Mouse (Mus musculus): ENCODE measurements at regions not wholly inside any gene's neighbourhood (a gene's known extent, or its start where the extent isn't known, plus 50 kb on each side); places are given as distances from the start of the nearest gene placed in this dataset.

GRCm38 (mm10) chr1:51682273-51682672 is 204.0 kb upstream of the Nabp1 start:
- Histone ChIP-seq H3K4me3 (ENCODE audit: low read depth, low read length) (no peak overlapping the region), H3K27me3 (ENCODE audit: control insufficient read depth, insufficient read depth, low read length) (no peaks in the 10 kb centered on the region), H3K4me1 (ENCODE audit: control insufficient read depth, insufficient read depth, low read length) (no peaks in the 10 kb centered on the region), H3K9ac (ENCODE audit: low read depth, low read length) (no peak overlapping the region), H3K4me2 (no peak overlapping the region), H3K9me3 (replicated peaks; ENCODE audit: control insufficient read depth, low read length) (0 out of 2 replicates have a peak, but pooled peaks cover 2% of the 10 kb centered on the region), H3K27ac (ENCODE audit: low read depth, low read length) (no peak overlapping the region), H3K36me3 (ENCODE audit: control insufficient read depth, insufficient read depth, low read length) (no peaks in the 10 kb centered on the region)
- 75% methylated on average over 5 of the region's 5 CpGs for WGBS (ENCODE audit: insufficient replicate concordance)
- ATAC-seq (replicated peaks; ENCODE audit: insufficient number of reproducible peaks, low FRiP score, low TSS enrichment): no peak

GRCm38 (mm10) chr1:51681872-51682271 is 203.6 kb upstream of the Nabp1 start:
- H3K27ac ChIP-seq (ENCODE audit: low read depth, low read length): no peak overlapping the region
- no peaks in the 10 kb centered on the region for H3K27me3 ChIP-seq (ENCODE audit: control insufficient read depth, insufficient read depth, low read length)
- ATAC-seq (replicated peaks; ENCODE audit: insufficient number of reproducible peaks, low FRiP score, low TSS enrichment): no peak
- no peak overlapping the region for H3K4me3 ChIP-seq (ENCODE audit: low read depth, low read length)
- H3K36me3 ChIP-seq (ENCODE audit: control insufficient read depth, insufficient read depth, low read length): no peaks in the 10 kb centered on the region
- H3K4me1 ChIP-seq (ENCODE audit: control insufficient read depth, insufficient read depth, low read length): no peaks in the 10 kb centered on the region
- H3K9me3 ChIP-seq (replicated peaks; ENCODE audit: control insufficient read depth, low read length): 0 out of 2 replicates have a peak, but pooled peaks cover 2% of the 10 kb centered on the region
- H3K9ac ChIP-seq (ENCODE audit: low read depth, low read length): no peak overlapping the region
- H3K4me2 ChIP-seq: no peak overlapping the region

GRCm38 (mm10) chr1:51680725-51681124 is 202.5 kb upstream of the Nabp1 start:
- WGBS (ENCODE audit: insufficient replicate concordance): 81% methylated on average over 6 of the region's 6 CpGs
- Histone ChIP-seq H3K9me3 (replicated peaks; ENCODE audit: control insufficient read depth, low read length) (0 out of 2 replicates have a peak, but pooled peaks cover 2% of the 10 kb centered on the region), H3K4me2 (no peak overlapping the region), H3K4me3 (ENCODE audit: low read depth, low read length) (no peak overlapping the region), H3K36me3 (ENCODE audit: control insufficient read depth, insufficient read depth, low read length) (no peaks in the 10 kb centered on the region), H3K27ac (ENCODE audit: low read depth, low read length) (no peak overlapping the region), H3K27me3 (ENCODE audit: control insufficient read depth, insufficient read depth, low read length) (no peaks in the 10 kb centered on the region), H3K4me1 (ENCODE audit: control insufficient read depth, insufficient read depth, low read length) (no peaks in the 10 kb centered on the region), H3K9ac (ENCODE audit: low read depth, low read length) (no peak overlapping the region)
- ATAC-seq (replicated peaks; ENCODE audit: insufficient number of reproducible peaks, low FRiP score, low TSS enrichment): no peak

DNA sequence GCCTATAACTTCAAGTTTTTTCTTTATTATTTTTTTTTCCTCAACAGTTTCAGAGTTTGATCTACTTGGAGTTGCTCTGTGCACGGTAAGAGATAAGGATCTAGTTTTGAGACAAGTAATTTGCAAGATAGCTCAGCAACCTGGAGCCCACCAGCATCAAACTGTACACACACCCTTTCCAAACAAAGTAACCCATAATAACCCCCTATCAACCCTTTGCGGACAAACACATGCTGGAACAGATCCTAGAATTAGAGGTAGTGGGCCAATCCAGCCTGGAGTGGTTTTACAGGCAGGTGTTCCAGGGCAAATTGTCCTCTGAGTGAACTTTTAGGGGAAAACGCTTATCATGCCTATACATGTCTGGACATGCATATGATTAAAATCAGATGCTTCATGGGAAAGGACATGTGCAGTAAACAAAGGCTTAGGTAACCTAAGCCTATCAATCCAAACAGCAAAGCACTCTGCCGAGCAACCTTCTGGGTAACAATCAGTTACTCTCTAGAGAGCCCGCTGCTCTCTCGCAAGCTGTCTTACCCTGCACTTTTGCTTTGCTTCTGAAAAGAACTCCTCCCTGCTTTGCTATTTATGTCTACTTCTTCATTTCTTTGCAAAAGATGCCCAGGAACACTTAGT is 200.2 kb upstream of the Nabp1 start:
- Histone ChIP-seq H3K4me3 (ENCODE audit: low read depth, low read length) (no peak overlapping the region), H3K9me3 (replicated peaks; ENCODE audit: control insufficient read depth, low read length) (0 out of 2 replicates have a peak, but pooled peaks cover 2% of the 10 kb centered on the region), H3K36me3 (ENCODE audit: control insufficient read depth, insufficient read depth, low read length) (no peaks in the 10 kb centered on the region), H3K4me1 (ENCODE audit: control insufficient read depth, insufficient read depth, low read length) (no peaks in the 10 kb centered on the region), H3K9ac (ENCODE audit: low read depth, low read length) (no peak overlapping the region), H3K27me3 (ENCODE audit: control insufficient read depth, insufficient read depth, low read length) (no peaks in the 10 kb centered on the region), H3K4me2 (no peak overlapping the region), H3K27ac (ENCODE audit: low read depth, low read length) (no peak overlapping the region)
- 71% methylated on average over 6 of the region's 6 CpGs for WGBS (ENCODE audit: insufficient replicate concordance)
- no peak for ATAC-seq (replicated peaks; ENCODE audit: insufficient number of reproducible peaks, low FRiP score, low TSS enrichment)

DNA sequence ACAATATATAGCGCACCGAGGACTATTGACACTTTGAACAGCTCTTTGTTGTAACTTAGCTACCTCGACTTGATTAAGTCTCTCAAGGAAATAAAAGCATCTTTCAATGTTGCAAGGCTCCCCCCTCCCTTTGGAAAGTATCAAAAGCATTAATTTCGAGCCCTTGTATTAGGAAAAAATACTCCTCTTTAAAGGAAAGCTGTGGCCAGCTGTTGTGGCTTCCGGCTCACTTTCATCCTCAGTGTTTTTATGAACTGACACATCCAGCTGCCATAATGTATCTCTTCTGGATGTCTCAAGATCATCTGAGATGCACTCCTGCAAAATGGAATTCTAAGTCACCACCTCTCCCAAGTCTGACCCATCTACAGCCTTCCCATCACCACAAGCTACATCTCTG is 199.6 kb upstream of the Nabp1 start:
- 0 out of 2 replicates have a peak, but pooled peaks cover 2% of the 10 kb centered on the region for H3K9me3 ChIP-seq (replicated peaks; ENCODE audit: control insufficient read depth, low read length)
- ATAC-seq (replicated peaks; ENCODE audit: insufficient number of reproducible peaks, low FRiP score, low TSS enrichment): no peak
- no peak overlapping the region for H3K9ac ChIP-seq (ENCODE audit: low read depth, low read length)
- no peak overlapping the region for H3K27ac ChIP-seq (ENCODE audit: low read depth, low read length)
- H3K27me3 ChIP-seq (ENCODE audit: control insufficient read depth, insufficient read depth, low read length): no peaks in the 10 kb centered on the region
- 75% methylated on average over 5 of the region's 5 CpGs for WGBS (ENCODE audit: insufficient replicate concordance)
- H3K36me3 ChIP-seq (ENCODE audit: control insufficient read depth, insufficient read depth, low read length): no peaks in the 10 kb centered on the region
- H3K4me1 ChIP-seq (ENCODE audit: control insufficient read depth, insufficient read depth, low read length): no peaks in the 10 kb centered on the region
- no peak overlapping the region for H3K4me3 ChIP-seq (ENCODE audit: low read depth, low read length)
- H3K4me2 ChIP-seq: no peak overlapping the region

GRCm38 (mm10) chr1:51671691-51672090 is 193.5 kb upstream of the Nabp1 start:
- ATAC-seq (replicated peaks; ENCODE audit: insufficient number of reproducible peaks, low FRiP score, low TSS enrichment): no peak
- Histone ChIP-seq H3K36me3 (ENCODE audit: control insufficient read depth, insufficient read depth, low read length) (no peaks in the 10 kb centered on the region), H3K9ac (ENCODE audit: low read depth, low read length) (no peak overlapping the region), H3K4me3 (ENCODE audit: low read depth, low read length) (no peak overlapping the region), H3K27me3 (ENCODE audit: control insufficient read depth, insufficient read depth, low read length) (no peaks in the 10 kb centered on the region), H3K9me3 (replicated peaks; ENCODE audit: control insufficient read depth, low read length) (no peaks in the 10 kb centered on the region), H3K4me1 (ENCODE audit: control insufficient read depth, insufficient read depth, low read length) (no peaks in the 10 kb centered on the region; the same call in 1 of the 2 replicates), H3K4me2 (no peak overlapping the region), H3K27ac (ENCODE audit: low read depth, low read length) (no peak overlapping the region)
- 82% methylated on average over 1 of the region's 1 CpGs for WGBS (ENCODE audit: insufficient replicate concordance)

- Histone ChIP-seq H3K4me3 (ENCODE audit: low read depth, low read length) (no peak overlapping the region), H3K4me2 (no peak overlapping the region), H3K27me3 (ENCODE audit: control insufficient read depth, insufficient read depth, low read length) (no peaks in the 10 kb centered on the region), H3K9ac (ENCODE audit: low read depth, low read length) (no peak overlapping the region), H3K9me3 (replicated peaks; ENCODE audit: control insufficient read depth, low read length) (no peaks in the 10 kb centered on the region), H3K36me3 (ENCODE audit: control insufficient read depth, insufficient read depth, low read length) (no peaks in the 10 kb centered on the region), H3K4me1 (ENCODE audit: control insufficient read depth, insufficient read depth, low read length) (no peaks in the 10 kb centered on the region; the same call in 1 of the 2 replicates), H3K27ac (ENCODE audit: low read depth, low read length) (no peak overlapping the region)
- ATAC-seq (replicated peaks; ENCODE audit: insufficient number of reproducible peaks, low FRiP score, low TSS enrichment): no peak
- 32% methylated on average over 3 of the region's 3 CpGs for WGBS (ENCODE audit: insufficient replicate concordance)
Observed at GRCm38 (mm10) chr1:51671287-51671686, 193.1 kb upstream of the Nabp1 start.

GRCm38 (mm10) chr1:51670009-51670408 is 191.8 kb upstream of the Nabp1 start:
- H3K4me1 ChIP-seq (ENCODE audit: control insufficient read depth, insufficient read depth, low read length): no peaks in the 10 kb centered on the region; the same call in 1 of the 2 replicates
- H3K9ac ChIP-seq (ENCODE audit: low read depth, low read length): no peak overlapping the region
- no peak overlapping the region for H3K4me2 ChIP-seq
- H3K27ac ChIP-seq (ENCODE audit: low read depth, low read length): no peak overlapping the region
- no peaks in the 10 kb centered on the region for H3K9me3 ChIP-seq (replicated peaks; ENCODE audit: control insufficient read depth, low read length)
- no peak for ATAC-seq (replicated peaks; ENCODE audit: insufficient number of reproducible peaks, low FRiP score, low TSS enrichment)
- H3K4me3 ChIP-seq (ENCODE audit: low read depth, low read length): no peak overlapping the region
- H3K36me3 ChIP-seq (ENCODE audit: control insufficient read depth, insufficient read depth, low read length): no peaks in the 10 kb centered on the region
- WGBS (ENCODE audit: insufficient replicate concordance): 65% methylated on average over 3 of the region's 3 CpGs
- H3K27me3 ChIP-seq (ENCODE audit: control insufficient read depth, insufficient read depth, low read length): no peaks in the 10 kb centered on the region

DNA sequence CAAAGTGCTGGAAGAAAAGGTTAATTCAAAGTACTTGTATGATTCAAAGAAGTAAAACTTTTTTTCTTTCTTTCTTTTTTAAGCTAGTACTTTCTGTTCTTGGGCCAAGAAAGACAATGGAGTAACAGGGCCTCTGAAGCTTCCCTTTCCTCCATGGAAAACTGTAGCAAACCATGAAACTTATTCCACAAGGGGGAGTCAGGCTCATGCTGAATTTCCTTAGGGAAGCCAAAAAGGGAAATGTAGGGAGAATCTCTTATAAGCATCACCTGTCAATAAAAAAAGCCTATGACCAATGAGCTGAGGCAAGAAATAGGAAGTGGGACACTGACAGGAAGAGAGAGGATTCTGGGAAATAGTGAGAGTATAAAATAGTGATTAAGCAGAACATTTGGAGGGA is 190.7 kb upstream of the Nabp1 start:
- no peaks in the 10 kb centered on the region; the same call in 1 of the 2 replicates for H3K4me1 ChIP-seq (ENCODE audit: control insufficient read depth, insufficient read depth, low read length)
- ATAC-seq (replicated peaks; ENCODE audit: insufficient number of reproducible peaks, low FRiP score, low TSS enrichment): no peak

More for the DNA sequence above, 190.7 kb upstream of the Nabp1 start:
- Histone ChIP-seq H3K27ac (ENCODE audit: low read depth, low read length) (no peak overlapping the region), H3K9ac (ENCODE audit: low read depth, low read length) (no peak overlapping the region), H3K27me3 (ENCODE audit: control insufficient read depth, insufficient read depth, low read length) (no peaks in the 10 kb centered on the region), H3K4me3 (ENCODE audit: low read depth, low read length) (no peak overlapping the region), H3K9me3 (replicated peaks; ENCODE audit: control insufficient read depth, low read length) (no peaks in the 10 kb centered on the region), H3K36me3 (ENCODE audit: control insufficient read depth, insufficient read depth, low read length) (no peaks in the 10 kb centered on the region), H3K4me2 (no peak overlapping the region)

Data from heart, embryonic 11.5 days (tissue).